Mouse (Mus musculus) limb, embryonic 11.5 days (tissue): ENCODE results near the gene Myh10. TPM values are rescaled to one million over a fixed set of nuclear protein-coding genes. Genes with fewer than 3 reads are reported as not detected.

ENCODE experiments used
- ATAC-seq: fragments of 200-750 bp; cut with Nextera tagmentation; 2 replicates; pipeline ENCODE4 v1.8.0; 2017; ENCODE audit warnings: low read depth; ENCODE audit not compliant: insufficient number of reproducible peaks, low FRiP score, low TSS enrichment
- DNase-seq: peaks from one replicate; pipeline ENCODE4 v3.0.0-alpha.2; 2015; ENCODE audit warnings: low spot score
- H3K27ac ChIP-seq: fragments of 300-500 bp; sonication (generic); replicated peaks from 2 replicates; pipeline ENCODE4 v1.5.1; 2014; ENCODE audit warnings: low read depth, mild to moderate bottlenecking, low read length
- H3K27me3 ChIP-seq: fragments of 300-500 bp; sonication (generic); 2 replicates; pipeline ENCODE4 v1.6.1; 2014; ENCODE audit warnings: mild to moderate bottlenecking, low read length, mixed read lengths; ENCODE audit not compliant: control insufficient read depth, insufficient read depth
- H3K36me3 ChIP-seq: fragments of 300-500 bp; sonication (generic); 2 replicates; pipeline ENCODE4 v1.6.1; 2014; ENCODE audit warnings: mild to moderate bottlenecking, low read length, moderate library complexity, mixed read lengths; ENCODE audit not compliant: control insufficient read depth, insufficient read depth
- H3K4me1 ChIP-seq: fragments of 300-500 bp; sonication (generic); 2 replicates; pipeline ENCODE4 v1.6.1; 2014; ENCODE audit warnings: low read length, mixed read lengths; ENCODE audit not compliant: control insufficient read depth, insufficient read depth
- H3K4me2 ChIP-seq: fragments of 300-500 bp; sonication (generic); 2 replicates; pipeline ENCODE4 v1.6.1; 2014; ENCODE audit warnings: low read depth, mild to moderate bottlenecking, moderate library complexity; ENCODE audit not compliant: severe bottlenecking
- H3K4me3 ChIP-seq: fragments of 300-500 bp; sonication (generic); 2 replicates; pipeline ENCODE4 v1.5.1; 2014; ENCODE audit warnings: low read depth, low read length
- H3K9ac ChIP-seq: fragments of 300-500 bp; sonication (generic); 2 replicates; pipeline ENCODE4 v1.6.1; 2014; ENCODE audit warnings: mild to moderate bottlenecking, low read length
- H3K9me3 ChIP-seq: fragments of 300-500 bp; sonication (generic); 2 replicates; pipeline ENCODE4 v1.6.1; 2016; ENCODE audit warnings: low read length; ENCODE audit not compliant: control insufficient read depth
- WGBS: fragments of 180-500 bp; shearing (Covaris S2); extraction: QIAGEN DNeasy Blood & Tissue Kit; methylation state at CpG from one replicate; pipeline ENCODE4 v1.1.7; 2014; 5-methylcytosine and 5-hydroxymethylcytosine counted together
- polyA plus RNA-seq: library from polyadenylated mRNA; unstranded; fragments of >200 nt; fragmentation: Nextera tagmentation; extraction: Ambion mirVana; gene quantifications from 2 replicates; pipeline ENCODE4 v1.2.1, GENCODE M21; 2014

Myh10 gene
- polyA plus RNA-seq, 1 experiment from 2014 or later, result 148 TPM

- 94% methylated on average over 1 of the region's 1 CpGs for WGBS
- Histone ChIP-seq H3K4me3 (no peak overlapping the region), H3K27me3 (no peaks in the 10 kb centered on the region), H3K9ac (no peak overlapping the region), H3K9me3 (no peaks in the 10 kb centered on the region; the same call in 1 of the 2 replicates), H3K4me2 (no peak overlapping the region), H3K27ac (no peak overlapping the region), H3K4me1 (no peaks in the 10 kb centered on the region), H3K36me3 (peaks cover 48% of the 10 kb centered on the region)
- ATAC-seq (no peak), DNase-seq (no peak)
Observed at GRCm38 (mm10) chr11:68704258-68704657, 12.9 kb downstream of the Myh10 start.

GRCm38 (mm10) chr11:68704847-68705246 lies 13.5 kb downstream of the Myh10 start:
- WGBS, result 94% methylated on average over 2 of the region's 2 CpGs
- ATAC-seq, result no peak

GRCm38 (mm10) chr11:68706524-68707429 lies 15.4 kb downstream of the Myh10 start:
- no peak overlapping the region for H3K4me2 ChIP-seq
- DNase-seq, result no peak

More at GRCm38 (mm10) chr11:68704847-68705246, 13.5 kb downstream of the Myh10 start:
- Histone ChIP-seq H3K4me2 (no peak overlapping the region), H3K4me3 (no peak overlapping the region), H3K4me1 (no peaks in the 10 kb centered on the region), H3K27me3 (no peaks in the 10 kb centered on the region), H3K9me3 (no peaks in the 10 kb centered on the region; the same call in 1 of the 2 replicates), H3K36me3 (peaks cover 44% of the 10 kb centered on the region), H3K9ac (no peak overlapping the region), H3K27ac (no peak overlapping the region)
- DNase-seq, result no peak

GRCm38 (mm10) chr11:68707881-68708582 lies 16.7 kb downstream of the Myh10 start:
- Histone ChIP-seq H3K4me2 (no peak overlapping the region), H3K4me1 (no peaks in the 10 kb centered on the region), H3K4me3 (no peak overlapping the region), H3K27me3 (no peaks in the 10 kb centered on the region), H3K27ac (no peak overlapping the region), H3K9me3 (no peaks in the 10 kb centered on the region), H3K9ac (no peak overlapping the region), H3K36me3 (peaks cover 16% of the 10 kb centered on the region; the same call in 1 of the 2 replicates)
- DNase-seq, result no peak
- ATAC-seq, result no peak
- WGBS, result 79% methylated on average over 5 of the region's 5 CpGs

More at GRCm38 (mm10) chr11:68706524-68707429, 15.4 kb downstream of the Myh10 start:
- H3K36me3 ChIP-seq, result peaks cover 27% of the 10 kb centered on the region
- no peaks in the 10 kb centered on the region for H3K9me3 ChIP-seq
- no peak overlapping the region for H3K9ac ChIP-seq
- no peak overlapping the region for H3K4me3 ChIP-seq
- H3K27ac ChIP-seq, result no peak overlapping the region
- no peaks in the 10 kb centered on the region for H3K4me1 ChIP-seq
- WGBS, result 84% methylated on average over 9 of the region's 9 CpGs
- no peak for ATAC-seq
- H3K27me3 ChIP-seq, result no peaks in the 10 kb centered on the region

- DNase-seq (no peak), ATAC-seq (no peak)
- Histone ChIP-seq H3K27me3 (no peaks in the 10 kb centered on the region), H3K4me1 (peaks cover 7% of the 10 kb centered on the region), H3K27ac (no peak overlapping the region; the same call in 1 of the 2 replicates), H3K9ac (no peak overlapping the region), H3K4me2 (no peak overlapping the region), H3K36me3 (no peaks in the 10 kb centered on the region), H3K9me3 (no peaks in the 10 kb centered on the region), H3K4me3 (no peak overlapping the region)
- WGBS, result 86% methylated on average over 4 of the region's 4 CpGs
Observed at GRCm38 (mm10) chr11:68716167-68716566, 24.8 kb downstream of the Myh10 start.

- no peak overlapping the region for H3K4me2 ChIP-seq
- ATAC-seq, result no peak
- no peaks in the 10 kb centered on the region for H3K27me3 ChIP-seq
- DNase-seq, result peak; percentile 31
- H3K9me3 ChIP-seq, result no peaks in the 10 kb centered on the region
- H3K27ac ChIP-seq, result no peak overlapping the region; the same call in 1 of the 2 replicates
- no peak overlapping the region for H3K9ac ChIP-seq
- 0 out of 2 replicates have a peak, but pooled peaks cover 3% of the 10 kb centered on the region for H3K36me3 ChIP-seq
- no peak overlapping the region for H3K4me3 ChIP-seq
- WGBS, result 57% methylated on average over 16 of the region's 16 CpGs
- peaks cover 7% of the 10 kb centered on the region for H3K4me1 ChIP-seq
Observed at GRCm38 (mm10) chr11:68717171-68717840, 25.9 kb downstream of the Myh10 start.

GRCm38 (mm10) chr11:68719096-68719648 lies 27.8 kb downstream of the Myh10 start:
- ATAC-seq, result no peak
- Histone ChIP-seq H3K27me3 (no peaks in the 10 kb centered on the region), H3K27ac (no peak overlapping the region), H3K36me3 (0 out of 2 replicates have a peak, but pooled peaks cover 3% of the 10 kb centered on the region), H3K4me2 (no peak overlapping the region), H3K9me3 (no peaks in the 10 kb centered on the region), H3K4me1 (peaks cover 7% of the 10 kb centered on the region), H3K4me3 (no peak overlapping the region), H3K9ac (no peak overlapping the region)
- WGBS, result 86% methylated on average over 4 of the region's 4 CpGs
- no peak for DNase-seq

- no peaks in the 10 kb centered on the region for H3K9me3 ChIP-seq
- WGBS, result 90% methylated on average over 5 of the region's 5 CpGs
- H3K36me3 ChIP-seq, result 0 out of 2 replicates have a peak, but pooled peaks cover 3% of the 10 kb centered on the region
- H3K27me3 ChIP-seq, result no peaks in the 10 kb centered on the region
- no peak overlapping the region for H3K27ac ChIP-seq
- no peak for DNase-seq
- peaks cover 7% of the 10 kb centered on the region for H3K4me1 ChIP-seq
- H3K4me2 ChIP-seq, result no peak overlapping the region
- H3K4me3 ChIP-seq, result no peak overlapping the region
- no peak for ATAC-seq
- no peak overlapping the region for H3K9ac ChIP-seq
Observed at GRCm38 (mm10) chr11:68719774-68720173, 28.4 kb downstream of the Myh10 start.
